Mouse (Mus musculus): Measurements from ENCODE around the gene Gpsm1.
A peak's percentile ranks its signal among the peaks of the same experiment; 100 is the strongest.

Gpsm1 gene

DNA sequence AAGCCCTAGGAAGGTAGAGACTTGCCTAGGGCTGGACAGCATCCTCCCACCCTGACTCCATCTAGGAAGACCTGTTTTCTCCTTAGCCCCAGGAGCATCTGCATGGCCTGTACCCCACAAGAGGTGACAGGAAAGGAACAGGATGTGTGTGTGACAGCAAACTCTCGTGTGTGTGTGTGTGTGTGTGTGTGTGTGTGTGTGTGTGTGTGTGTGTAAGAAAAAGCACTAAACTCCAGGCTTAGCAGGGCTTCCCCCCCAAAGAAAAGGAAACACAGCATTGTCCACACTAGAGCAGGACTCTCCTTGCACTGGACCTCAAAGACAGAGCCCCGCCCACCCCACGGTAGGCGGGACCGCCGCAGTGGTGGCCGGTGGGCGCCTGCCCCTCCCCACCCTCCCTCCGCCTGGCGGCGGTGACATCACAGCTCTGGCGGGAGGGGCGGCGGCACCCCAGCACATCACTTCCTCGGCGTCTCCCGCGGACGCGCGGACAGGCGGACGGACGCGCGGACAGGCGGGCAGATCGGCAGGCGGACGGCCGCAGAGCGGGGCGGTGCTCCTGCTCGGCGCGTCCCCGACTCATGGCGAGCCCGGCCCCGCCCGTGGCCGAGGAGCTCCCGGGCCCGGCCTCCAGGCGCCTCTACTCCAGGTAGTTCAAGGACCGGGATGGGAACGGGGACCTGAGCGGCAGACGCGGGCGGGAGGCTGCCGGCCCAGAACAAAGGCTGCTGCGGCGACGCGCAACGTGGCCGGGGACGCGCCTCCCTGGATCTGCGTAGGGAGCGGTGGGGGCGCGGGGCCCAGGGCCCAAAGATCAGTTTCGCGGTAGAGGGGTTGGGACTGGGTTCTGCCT lies at the start of gene Gpsm1:
Gene Gpsm1 (plus strand): TSS at position 444 of the 853 bp plus-strand sequence.
- no peak for DNase-seq (ENCODE audit: low read depth, low spot score)

GRCm38 (mm10) chr2:26266066-26266742 lies 49.1 kb upstream of the Gpsm1 start:
- no peak for DNase-seq (ENCODE audit: low read depth, low spot score)

DNA sequence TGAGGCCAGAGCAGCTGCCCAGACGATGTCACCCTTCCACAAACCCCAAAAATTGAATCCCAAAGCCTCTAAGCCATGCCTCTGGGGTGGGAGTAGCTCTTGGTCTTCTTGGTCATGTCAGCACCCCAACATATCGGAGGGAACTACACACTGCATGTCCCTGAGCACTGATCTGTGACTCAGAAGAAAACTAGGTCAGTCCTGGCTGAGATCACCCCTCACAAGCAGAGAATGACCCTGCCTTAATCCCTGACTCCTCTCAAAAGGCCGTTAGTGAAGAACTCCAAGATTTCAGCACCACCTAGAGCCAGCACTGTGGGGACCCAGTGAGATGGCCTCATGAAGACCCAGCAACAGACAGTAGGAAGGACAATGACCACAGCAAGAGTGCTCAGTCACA lies 47.1 kb upstream of the Gpsm1 start:
- DNase-seq (ENCODE audit: low read depth, low spot score) = no peak

GRCm38 (mm10) chr2:26273611-26274010 lies 41.7 kb upstream of the Gpsm1 start:
- peak; percentile 41 for DNase-seq (ENCODE audit: low read depth, low spot score)

DNA sequence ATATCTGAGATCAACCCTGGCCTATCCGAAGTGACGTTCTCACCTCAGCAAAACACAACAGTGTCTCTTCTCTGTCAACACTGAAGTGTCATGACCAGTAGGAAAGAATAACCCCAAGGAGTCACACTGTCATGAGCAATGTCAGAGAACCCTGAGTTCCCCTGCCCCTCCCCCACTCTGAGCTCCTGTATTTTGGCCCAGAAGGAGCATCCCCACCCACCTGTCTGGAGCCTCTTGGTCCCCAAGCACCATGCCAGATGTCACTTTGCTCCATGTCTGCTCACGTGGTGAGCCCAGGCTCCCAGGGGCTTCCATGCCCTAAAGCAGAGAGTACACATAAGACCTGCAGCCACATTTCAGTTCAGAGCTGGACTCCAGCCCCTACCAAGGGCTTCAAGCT lies 35.6 kb upstream of the Gpsm1 start:
- DNase-seq (ENCODE audit: low read depth, low spot score) = no peak

GRCm38 (mm10) chr2:26280594-26280993 lies 34.7 kb upstream of the Gpsm1 start:
- no peak for DNase-seq (ENCODE audit: low read depth, low spot score)

DNA sequence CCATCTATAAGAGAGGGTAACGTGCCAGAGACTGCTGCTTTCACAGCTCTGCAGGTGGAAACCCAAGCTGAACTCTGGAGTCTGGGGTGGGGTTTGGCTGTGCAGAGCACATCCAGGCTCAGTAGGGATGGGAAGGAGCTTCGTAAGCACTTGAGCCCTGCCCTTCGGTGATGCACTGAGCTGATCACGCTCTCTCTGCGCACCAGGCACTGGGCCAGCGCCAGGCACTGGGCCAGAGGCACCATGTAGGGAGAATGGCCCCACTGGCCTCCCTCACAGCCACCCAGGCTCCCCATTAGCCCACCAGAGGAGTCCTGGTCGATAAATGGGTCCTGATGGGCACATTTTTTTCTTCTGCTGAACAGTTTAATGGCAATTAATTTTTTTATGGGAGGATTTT lies 29.5 kb upstream of the Gpsm1 start:
- no peak for DNase-seq (ENCODE audit: low read depth, low spot score)

DNA sequence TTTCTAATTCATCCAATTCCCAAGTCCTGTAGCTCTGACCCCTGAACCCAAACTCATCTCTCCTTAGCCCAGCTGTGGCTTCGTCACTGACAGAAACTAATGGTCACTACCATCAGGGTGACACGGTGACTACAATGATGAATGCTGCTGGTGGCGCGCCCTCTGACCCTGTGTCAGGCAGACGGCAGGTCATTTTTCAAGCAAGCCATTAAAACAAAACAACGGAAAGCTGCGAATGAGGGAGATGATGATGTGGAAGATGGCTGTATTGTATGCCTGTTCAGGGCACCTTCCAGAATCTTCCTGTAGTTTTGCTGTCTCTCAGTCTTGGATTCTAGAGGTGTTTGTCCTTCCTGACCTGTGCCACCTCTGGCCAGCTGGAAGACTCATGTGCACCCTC lies 28.9 kb upstream of the Gpsm1 start:
- DNase-seq (ENCODE audit: low read depth, low spot score) = no peak

DNA sequence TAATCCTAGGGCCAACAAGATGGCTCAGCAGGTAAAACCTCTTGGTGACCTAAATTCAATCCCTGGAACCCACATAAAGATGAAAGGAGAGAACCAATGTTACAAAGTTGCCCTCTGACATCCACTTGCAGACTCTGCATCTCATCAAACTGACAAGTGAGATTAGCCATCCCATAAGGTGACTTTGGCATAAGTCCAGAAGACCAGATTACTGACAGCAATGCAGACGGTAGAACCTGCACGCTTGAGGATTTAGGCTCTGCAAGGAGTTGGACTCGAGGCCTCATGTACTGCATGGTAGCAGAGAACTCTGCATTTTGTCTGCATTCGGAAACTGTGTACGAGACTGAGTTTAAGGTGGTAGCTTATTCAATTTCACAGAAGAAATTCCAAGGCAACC lies 25.2 kb upstream of the Gpsm1 start:
- no peak for DNase-seq (ENCODE audit: low read depth, low spot score)

DNA sequence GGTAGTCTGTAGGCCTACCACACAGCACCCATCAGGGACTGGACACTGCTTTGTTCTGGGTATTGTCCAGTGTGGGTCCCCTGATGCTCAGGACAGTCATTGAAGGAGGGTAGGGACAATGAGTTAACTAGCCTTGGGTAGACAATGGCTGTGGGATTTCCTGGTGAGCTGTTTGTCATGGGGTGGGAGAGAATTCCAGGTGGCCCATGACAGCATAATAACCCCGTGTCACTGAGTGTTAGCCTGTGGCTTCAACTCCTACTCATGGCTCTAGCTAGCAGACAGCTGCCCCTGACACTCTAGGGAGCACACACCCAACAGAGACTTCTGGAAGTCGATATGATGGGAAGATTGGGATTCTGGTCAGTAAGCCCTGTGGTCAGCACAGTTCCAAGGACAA lies 20.9 kb upstream of the Gpsm1 start, which contains the start of gene Ccdc187:
Gene Ccdc187 (minus strand): TSS at position 101 of the 400 bp plus-strand sequence.
- no peak for DNase-seq (ENCODE audit: low read depth, low spot score)

GRCm38 (mm10) chr2:26296606-26297195 lies 18.6 kb upstream of the Gpsm1 start:
- DNase-seq (ENCODE audit: low read depth, low spot score) = no peak

DNA sequence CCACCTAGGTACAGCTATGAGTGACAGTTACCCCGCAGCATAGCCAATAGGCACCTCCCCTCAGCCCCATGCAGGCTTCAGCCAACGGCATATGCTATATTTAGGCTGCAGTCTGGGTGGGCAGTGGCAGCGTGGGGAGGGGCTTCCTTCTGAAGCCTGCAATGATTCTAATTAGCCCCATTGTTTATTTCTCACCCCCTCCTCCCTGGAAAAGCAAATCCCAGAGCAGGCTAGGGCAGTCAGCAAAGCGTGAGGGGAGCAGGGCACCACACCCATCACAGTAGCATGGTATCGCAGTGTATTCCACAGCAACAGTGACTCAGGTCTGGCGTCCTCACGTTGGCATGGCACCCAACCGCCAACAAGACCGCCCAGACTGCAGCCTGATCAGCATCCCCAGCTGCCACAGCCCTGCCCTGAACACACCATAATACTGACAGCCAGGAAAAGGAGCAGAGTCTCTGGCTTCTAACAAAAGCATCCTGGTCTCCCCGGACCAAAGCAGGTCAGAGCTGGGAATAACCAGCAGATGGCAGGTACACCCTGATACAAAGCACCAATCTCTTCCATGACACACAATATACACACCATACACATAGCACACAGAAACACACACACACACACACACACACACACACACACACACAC lies 17.0 kb upstream of the Gpsm1 start:
- no peak for DNase-seq (ENCODE audit: low read depth, low spot score)

DNA sequence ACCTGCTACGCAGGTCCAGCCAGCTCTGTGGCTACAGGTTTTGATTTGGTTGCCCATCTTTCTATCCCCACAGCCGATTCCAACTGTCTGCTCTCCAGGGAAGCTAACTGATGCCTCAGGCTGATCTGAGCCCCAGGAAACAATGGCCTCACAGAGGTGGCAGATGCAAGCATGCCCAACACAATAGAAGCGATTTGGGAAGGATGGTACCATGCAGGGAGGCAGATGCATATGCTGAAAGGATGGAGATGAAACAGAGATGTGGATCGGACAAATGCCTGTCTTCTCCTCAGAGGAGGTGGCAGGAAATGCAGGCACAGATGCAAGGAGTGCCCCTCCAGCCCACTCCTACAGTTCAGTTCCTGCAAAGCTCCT lies 16.5 kb upstream of the Gpsm1 start:
- no peak for DNase-seq (ENCODE audit: low read depth, low spot score)

- DNase-seq (ENCODE audit: low read depth, low spot score) = no peak
These were observed 16.0 kb upstream of the Gpsm1 start for GRCm38 (mm10) chr2:26299336-26299735.

DNA sequence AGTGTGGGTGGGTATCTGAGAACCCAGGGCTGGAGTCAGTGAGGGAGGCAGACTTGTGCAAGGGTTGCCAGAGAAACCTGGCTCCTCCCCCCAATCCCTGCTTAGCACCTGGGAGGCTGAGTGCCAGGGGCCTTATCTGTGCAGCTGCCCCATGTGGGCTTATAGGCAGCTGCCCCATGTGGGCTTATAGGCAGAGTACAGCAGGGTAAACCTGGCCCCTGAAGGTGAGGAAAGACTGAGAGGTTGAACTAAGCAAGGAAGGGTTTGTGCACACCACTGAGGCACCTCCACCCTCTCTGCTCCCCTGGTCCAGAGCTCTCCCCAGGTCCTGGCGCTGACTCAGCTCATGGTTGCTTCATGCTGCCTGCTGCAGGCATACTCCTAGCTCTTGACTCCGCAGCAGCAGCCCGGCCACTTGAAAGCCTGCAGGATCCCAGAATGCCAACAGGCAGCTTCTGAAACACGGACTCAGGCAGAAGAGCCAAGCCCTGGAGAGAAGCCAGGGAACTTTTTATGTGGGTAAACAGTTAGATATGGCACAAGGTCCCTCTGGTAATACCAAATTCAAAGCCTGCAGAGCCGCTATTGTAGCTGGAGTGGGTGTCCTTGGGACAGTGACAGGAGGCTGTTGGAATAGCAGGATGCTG lies 15.0 kb upstream of the Gpsm1 start:
- no peak for DNase-seq (ENCODE audit: low read depth, low spot score)

DNA sequence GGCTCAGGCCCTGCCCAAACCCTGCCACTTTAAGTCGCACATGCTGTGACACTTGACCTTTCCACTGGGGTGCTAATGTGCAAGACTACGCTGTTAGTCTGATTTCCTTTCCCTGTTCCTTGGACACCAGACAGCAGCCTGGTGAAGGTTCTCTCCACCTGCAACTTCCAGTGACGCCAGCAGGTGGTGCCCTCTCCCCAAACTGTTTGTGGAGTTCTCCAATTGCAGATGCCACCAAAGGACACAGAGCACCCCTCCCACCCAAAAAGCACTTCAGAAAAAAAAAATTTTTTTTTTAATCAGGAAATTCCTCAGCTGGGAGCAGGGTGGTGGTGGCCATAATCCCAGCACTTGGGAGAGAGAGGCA lies 14.5 kb upstream of the Gpsm1 start:
- peak; percentile 61 for DNase-seq (ENCODE audit: low read depth, low spot score)

DNA sequence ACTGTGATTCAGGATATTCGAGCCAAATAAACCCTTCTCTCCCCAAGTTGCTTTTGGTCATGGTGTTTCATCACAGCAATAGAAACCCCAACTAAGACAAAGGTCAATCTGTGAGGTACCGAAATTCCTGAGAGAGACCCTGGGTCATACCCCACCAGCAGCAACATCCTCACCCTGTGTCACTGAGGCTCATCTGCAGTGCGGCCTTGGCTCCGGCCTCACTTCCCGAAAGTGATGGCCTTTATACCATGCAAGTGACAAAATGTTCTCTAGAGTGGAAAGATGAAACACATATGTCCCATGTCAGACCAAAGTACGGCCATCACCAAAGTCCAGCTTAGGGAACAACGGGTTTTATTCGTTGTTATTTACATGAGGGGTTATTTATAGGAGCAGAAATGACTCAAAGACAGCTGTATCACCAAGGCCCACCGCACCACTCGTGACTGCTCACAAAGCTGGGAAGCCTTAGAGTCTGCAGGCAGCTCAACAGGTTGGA lies 13.3 kb upstream of the Gpsm1 start:
- DNase-seq (ENCODE audit: low read depth, low spot score) = no peak

DNA sequence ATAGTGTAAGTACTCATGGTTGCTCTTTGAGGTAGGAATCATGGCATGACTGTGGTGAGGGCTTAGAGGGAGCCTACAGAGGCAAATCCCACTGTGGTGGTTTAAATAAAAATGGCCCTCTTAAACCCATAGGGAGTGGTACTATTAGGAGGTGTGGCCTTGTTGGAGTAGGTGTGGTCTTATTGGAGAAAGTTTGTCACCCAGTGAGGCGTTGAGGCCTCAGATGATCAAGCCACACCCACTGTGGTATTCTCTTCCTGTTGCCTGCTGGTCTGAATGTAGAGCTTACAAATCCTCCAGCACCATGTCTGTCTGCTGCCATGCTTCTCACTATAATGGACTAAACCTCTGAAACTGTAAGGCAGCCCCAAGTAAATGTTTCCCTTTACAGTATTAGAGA lies 10.6 kb upstream of the Gpsm1 start:
- DNase-seq (ENCODE audit: low read depth, low spot score) = no peak

GRCm38 (mm10) chr2:26305555-26305954 lies 9.8 kb upstream of the Gpsm1 start:
- DNase-seq (ENCODE audit: low read depth, low spot score) = no peak

DNA sequence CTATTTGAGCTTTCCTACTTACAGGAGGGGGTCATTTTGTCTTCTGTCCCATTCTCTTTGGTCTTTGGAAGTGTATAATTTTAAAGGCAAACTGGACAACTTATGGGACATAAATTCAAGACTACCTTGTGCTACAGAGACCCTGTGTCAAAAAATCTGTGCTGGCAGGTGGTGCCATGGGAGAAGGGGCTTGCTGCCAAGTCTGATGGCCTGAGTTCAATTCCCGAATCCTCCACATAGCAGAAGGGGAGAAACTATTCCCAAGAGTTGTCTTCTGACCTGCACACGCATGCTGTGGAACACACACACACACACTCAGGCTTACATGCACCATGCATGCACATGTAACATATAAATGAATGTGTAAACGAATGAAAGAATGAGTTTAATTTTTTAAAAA lies 8.6 kb upstream of the Gpsm1 start:
- no peak for DNase-seq (ENCODE audit: low read depth, low spot score)

DNA sequence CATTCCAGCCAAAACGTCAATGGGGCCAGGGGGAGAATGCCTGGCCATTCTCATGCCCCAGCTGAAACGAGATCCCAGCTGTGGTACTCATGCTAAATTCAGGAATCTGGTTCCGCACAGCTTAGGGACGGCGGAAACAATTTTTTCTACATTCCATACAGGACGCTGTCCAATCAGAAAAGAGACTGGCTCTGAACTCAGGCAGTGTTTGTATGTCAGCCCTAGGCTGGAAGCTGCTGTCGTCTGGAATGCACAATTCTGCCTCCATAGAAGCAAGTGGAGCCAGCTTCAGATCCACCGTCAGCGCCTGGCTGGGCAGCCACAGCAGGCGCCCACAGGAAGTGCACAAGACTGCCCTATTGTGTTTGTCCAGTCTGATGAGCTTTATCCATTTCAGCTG lies 5.6 kb upstream of the Gpsm1 start:
- DNase-seq (ENCODE audit: low read depth, low spot score) = no peak

DNA sequence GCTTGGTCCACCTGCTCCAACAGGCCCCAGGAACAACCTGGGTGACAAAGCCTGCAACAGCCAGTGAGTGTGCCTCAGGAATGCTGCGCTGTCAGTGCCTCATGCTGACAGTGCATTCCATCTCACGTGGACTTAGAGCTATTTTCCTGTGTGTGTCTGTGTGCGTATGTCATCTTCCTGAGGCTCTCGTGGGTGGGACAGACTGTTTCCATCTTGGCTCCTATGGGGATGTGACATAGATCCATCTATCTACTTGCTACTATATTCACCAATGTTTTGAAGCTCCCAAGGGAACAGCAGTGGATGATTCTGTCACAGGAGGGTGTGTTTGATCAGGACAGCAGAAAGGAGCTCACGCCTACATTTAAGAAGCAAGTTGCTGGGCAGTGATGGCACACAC lies 3.4 kb upstream of the Gpsm1 start:
- DNase-seq (ENCODE audit: low read depth, low spot score) = no peak
